Mouse (Mus musculus) midbrain, embryonic 16.5 days (tissue): ENCODE measurements at regions not wholly inside any gene's neighbourhood (a gene's known extent, or its start where the extent isn't known, plus 50 kb on each side); places are given as distances from the start of the nearest gene placed in this dataset.
"Not testable (repeated sequence)": the region's sequence is repeated elsewhere in the genome, so short reads cannot be mapped to it uniquely, and the experiment has no call there.

Experiments used
- ATAC-seq: fragments of 200-750 bp; cut with Nextera tagmentation; 2 replicates; pipeline ENCODE4 v1.8.0; 2017; ENCODE audit warnings: moderate TSS enrichment
- H3K27ac ChIP-seq: fragments of 300-500 bp; sonication (generic); 2 replicates; pipeline ENCODE4 v1.5.1; 2014; ENCODE audit warnings: mild to moderate bottlenecking, low read length, mixed read lengths
- H3K27me3 ChIP-seq: fragments of 300-500 bp; sonication (generic); 2 replicates; pipeline ENCODE4 v1.6.1; 2014; ENCODE audit warnings: low read depth, low read length, mixed read lengths; ENCODE audit not compliant: control insufficient read depth, insufficient read depth
- H3K36me3 ChIP-seq: fragments of 300-500 bp; sonication (generic); 2 replicates; pipeline ENCODE4 v1.6.1; 2014; ENCODE audit warnings: mild to moderate bottlenecking, low read length, moderate library complexity, mixed read lengths; ENCODE audit not compliant: control insufficient read depth, insufficient read depth
- H3K4me1 ChIP-seq: fragments of 300-500 bp; sonication (generic); 2 replicates; pipeline ENCODE4 v1.6.1; 2014; ENCODE audit warnings: mild to moderate bottlenecking, low read length, mixed read lengths; ENCODE audit not compliant: control insufficient read depth, insufficient read depth
- H3K4me2 ChIP-seq: fragments of 300-500 bp; sonication (generic); 2 replicates; pipeline ENCODE4 v1.6.1; 2014; ENCODE audit warnings: mild to moderate bottlenecking, low read length, mixed read lengths
- H3K4me3 ChIP-seq: fragments of 300-500 bp; sonication (generic); 2 replicates; pipeline ENCODE4 v1.5.1; 2014; ENCODE audit warnings: low read depth, mild to moderate bottlenecking, low read length, moderate library complexity, mixed read lengths
- H3K9ac ChIP-seq: fragments of 300-500 bp; sonication (generic); 2 replicates; pipeline ENCODE4 v1.6.1; 2014; ENCODE audit warnings: low read depth, low read length, mixed read lengths
- H3K9me3 ChIP-seq: fragments of 300-500 bp; sonication (generic); replicated peaks from 2 replicates; pipeline ENCODE4 v1.6.1; 2014; ENCODE audit warnings: mild to moderate bottlenecking, low read length, mixed read lengths; ENCODE audit not compliant: control insufficient read depth, poor library complexity, severe bottlenecking
- WGBS: fragments of 180-500 bp; shearing (Covaris S2); extraction: QIAGEN DNeasy Blood & Tissue Kit; methylation state at CpG from one replicate; pipeline ENCODE4 v1.1.7; 2014; 5-methylcytosine and 5-hydroxymethylcytosine counted together

GRCm38 (mm10) chr10:81996742-81997536 is 51.0 kb upstream of the Zfp873 start:
- Histone ChIP-seq H3K4me2 (peak overlapping the region; percentile 49), H3K9ac (peak overlapping the region; percentile 46; the same call in 1 of the 2 replicates), H3K27ac (0 out of 2 replicates have a peak overlapping the region, but pooled peaks have one; percentile 22), H3K4me3 (peak overlapping the region; percentile 40)
- ATAC-seq: peak; percentile 100
- H3K9me3 ChIP-seq, H3K27me3 ChIP-seq, H3K36me3 ChIP-seq, H3K4me1 ChIP-seq: not testable (repeated sequence)
- WGBS: 4% methylated on average over 12 of the region's 48 CpGs
